Comparison of ENCODE assay signal across 21 mouse cellular contexts in the genomic region with DNA sequence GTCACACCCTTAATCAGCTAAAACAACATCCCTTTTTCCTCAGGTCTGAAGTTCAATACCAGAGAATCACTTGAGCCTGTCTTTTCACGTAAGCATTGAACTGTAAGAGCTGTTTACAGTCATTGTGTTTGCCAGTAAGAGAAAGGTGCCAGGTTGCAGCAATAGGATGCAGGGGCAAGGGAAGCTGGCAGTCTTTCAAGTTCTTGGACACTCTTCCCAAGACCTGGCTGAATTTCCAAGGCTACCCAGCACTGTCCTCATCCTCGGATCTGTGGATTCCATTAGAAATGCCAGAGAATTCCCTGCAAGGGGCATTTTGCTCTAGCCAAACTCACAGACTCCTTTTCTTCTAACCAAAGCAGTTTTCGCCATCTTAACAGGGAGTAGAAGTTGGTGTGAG.
DNase-seq lines count a peak whose midpoint lies in the region; ATAC-seq lines count a peak whose summit lies in the region.
"Had no signal": no experiment of that assay in that cellular context is flagged by ENCODE, and none has a peak within 500 bp of the region (broad histone marks: within the 10 kb centered on the region; RNA-seq: fewer than 3 reads in every experiment).

No protein-coding gene starts in this region.

- ATAC-seq in cerebellum, adult (ENCODE audit: insufficient number of reproducible peaks, low FRiP score, low TSS enrichment): no peak
- ATAC-seq: activated CD4-positive, CD25-positive, alpha-beta regulatory T cell, adult 4 months; CD4-positive, CD25-positive, alpha-beta regulatory T cell, adult 4 months; Patski had no signal

- intact Hi-C loops in left cerebral cortex, postnatal 4 days (cut with DNase I): no loop called here

- peak; percentile 88 to 89 for DNase-seq in cerebellum, postnatal 10 days
- DNase-seq in cerebellum, adult 9-11 months: no peak
- DNase-seq in cerebellum, postnatal 14 days: peak; percentile 69 to 85
- peak; percentile 29 for DNase-seq in heart, adult 11 months
- no peak for DNase-seq in heart, adult 9 months (ENCODE audit: low spot score in 2 of 2)
- peak; percentile 29 for DNase-seq in left cerebral cortex, postnatal 4 days
- DNase-seq in left cerebral cortex, adult 11 months (ENCODE audit: low spot score): no peak
- DNase-seq: adrenal gland, adult 2 months; adrenal gland, adult 8-10 months; adrenal gland, postnatal 10 days; adrenal gland, postnatal 14 days; adrenal gland, postnatal 25 days; adrenal gland, postnatal 36 days; B cell, adult 2 months; cerebellum, adult 11 months; cerebellum, adult 11-12 months; cerebellum, adult 18-20 months had no signal

Comparison
In these comparisons a context has a peak if more than half of its experiments do, and no peak if none do; other contexts are left out.
1. DNase-seq: peak in cerebellum, postnatal 10 days (2 of 2), cerebellum, postnatal 14 days (2 of 2), heart, adult 11 months (single experiment) and left cerebral cortex, postnatal 4 days (single experiment); none in cerebellum, adult 9-11 months (single experiment), heart, adult 9 months (0 of 2) and left cerebral cortex, adult 11 months (single experiment).